Mouse (Mus musculus): ENCODE measurements at regions not wholly inside any gene's neighbourhood (a gene's known extent, or its start where the extent isn't known, plus 50 kb on each side); places are given as distances from the start of the nearest gene placed in this dataset. TPM values are rescaled to one million over a fixed set of nuclear protein-coding genes. Genes with fewer than 3 reads are reported as not detected.

MicroRNAs encoded in the stretch of these regions (microRNA counts, 519-probe panel; counts per million panel counts)
- not detected for microRNA mmu-miR-802

Small RNA genes lying in the stretch of these regions (microRNA-seq; reads per million reads assigned to microRNA genes)
- gene Gm28003 (not detected), gene Mir802 (58.8 reads per million, percentile 40 among the genes with 10 or more reads in this experiment)

Data from stomach, embryonic 14.5 days (tissue).